Mouse (Mus musculus) lung, postnatal 0 days (tissue): ENCODE data around the gene Hoxd10. TPM values are rescaled to one million over a fixed set of nuclear protein-coding genes. Genes with fewer than 3 reads are reported as not detected.

ENCODE experiments used
- ATAC-seq: fragments of 200-750 bp; cut with Nextera tagmentation; 2 replicates; pipeline ENCODE4 v1.8.0; 2017; ENCODE audit warnings: moderate library complexity
- DNase-seq: peaks from one replicate; pipeline ENCODE4 v3.0.0-alpha.2; 2016; ENCODE audit warnings: low spot score
- H3K27ac ChIP-seq: fragments of 300-500 bp; sonication (generic); 2 replicates; pipeline ENCODE4 v1.5.1; 2014; ENCODE audit warnings: antibody characterized with exemption, mild to moderate bottlenecking, low read length, mixed read lengths
- H3K27me3 ChIP-seq: fragments of 300-500 bp; sonication (generic); replicated peaks from 2 replicates; pipeline ENCODE4 v1.6.1; 2014; ENCODE audit warnings: low read length, mixed read lengths; ENCODE audit not compliant: insufficient read depth
- H3K36me3 ChIP-seq: fragments of 300-500 bp; sonication (generic); 2 replicates; pipeline ENCODE4 v1.6.1; 2014; ENCODE audit warnings: low read length, mixed read lengths; ENCODE audit not compliant: insufficient read depth
- H3K4me1 ChIP-seq: fragments of 300-500 bp; sonication (generic); 2 replicates; pipeline ENCODE4 v1.6.1; 2014; ENCODE audit warnings: antibody characterized with exemption, low read depth, low read length, mixed read lengths; ENCODE audit not compliant: insufficient read depth
- H3K4me2 ChIP-seq: fragments of 300-500 bp; sonication (generic); replicated peaks from 2 replicates; pipeline ENCODE4 v1.6.1; 2014; ENCODE audit warnings: low read depth, mild to moderate bottlenecking, low read length, moderate library complexity, mixed read lengths
- H3K4me3 ChIP-seq: fragments of 300-500 bp; sonication (generic); 2 replicates; pipeline ENCODE4 v1.5.1; 2014; ENCODE audit warnings: low read depth, low read length
- H3K9ac ChIP-seq: fragments of 300-500 bp; sonication (generic); replicated peaks from 2 replicates; pipeline ENCODE4 v1.6.1; 2014; ENCODE audit warnings: low read depth, mild to moderate bottlenecking
- H3K9me3 ChIP-seq: fragments of 300-500 bp; sonication (generic); 2 replicates; pipeline ENCODE4 v1.6.1; 2016; ENCODE audit warnings: low read length, mixed read lengths
- CTCF ChIP-seq: IDR thresholded peaks from 2 replicates; pipeline ENCODE4 v1.5.1; 2016; ENCODE audit warnings: antibody characterized with exemption, mild to moderate bottlenecking
- EP300 ChIP-seq: IDR thresholded peaks from 2 replicates; pipeline ENCODE4 v1.6.1; 2016; ENCODE audit warnings: antibody characterized with exemption, mild to moderate bottlenecking, control low read depth
- WGBS: fragments of 180-500 bp; shearing (Covaris S2); extraction: QIAGEN DNeasy Blood & Tissue Kit; methylation state at CpG from one replicate; pipeline ENCODE4 v1.1.7; 2014; 5-methylcytosine and 5-hydroxymethylcytosine counted together
- polyA plus RNA-seq: library from polyadenylated mRNA; unstranded; fragments of >200 nt; fragmentation: Nextera tagmentation; extraction: Ambion mirVana; gene quantifications from 2 replicates; pipeline ENCODE4 v1.2.1, GENCODE M21; 2015

Gene Hoxd10
- polyA plus RNA-seq, 1 experiment from 2014 or later: 0.20 TPM

- WGBS: 1% methylated on average over 26 of the region's 26 CpGs
- Histone ChIP-seq H3K4me2 (no peak overlapping the region), H3K9me3 (no peaks in the 10 kb centered on the region), H3K27me3 (peaks cover 92% of the 10 kb centered on the region), H3K4me3 (0 out of 2 replicates have a peak overlapping the region, but pooled peaks have one; percentile 3), H3K4me1 (peaks cover 5% of the 10 kb centered on the region; the same call in 1 of the 2 replicates), H3K36me3 (no peaks in the 10 kb centered on the region), H3K9ac (no peak overlapping the region), H3K27ac (no peak overlapping the region)
- no peak for ATAC-seq
- no peak for DNase-seq
- TF ChIP-seq EP300 (no peak), CTCF (no peak)
Measured at GRCm38 (mm10) chr2:74679596-74679971, 12.1 kb upstream of the Hoxd10 start.

- no peaks in the 10 kb centered on the region for H3K36me3 ChIP-seq
- TF ChIP-seq CTCF: no peak
- TF ChIP-seq EP300: no peak
- H3K9me3 ChIP-seq: no peaks in the 10 kb centered on the region
- H3K9ac ChIP-seq: no peak overlapping the region
- no peak for DNase-seq
- no peak overlapping the region for H3K4me2 ChIP-seq
- H3K4me3 ChIP-seq: 0 out of 2 replicates have a peak overlapping the region, but pooled peaks have one; percentile 3
- WGBS: 1% methylated on average over 23 of the region's 23 CpGs
- H3K27ac ChIP-seq: no peak overlapping the region
- H3K4me1 ChIP-seq: peaks cover 5% of the 10 kb centered on the region; the same call in 1 of the 2 replicates
- no peak for ATAC-seq
- peaks cover 92% of the 10 kb centered on the region for H3K27me3 ChIP-seq
Measured at GRCm38 (mm10) chr2:74679980-74680379, 11.7 kb upstream of the Hoxd10 start.

GRCm38 (mm10) chr2:74680561-74681398 is 10.9 kb upstream of the Hoxd10 start:
- Histone ChIP-seq H3K9ac (no peak overlapping the region), H3K27me3 (peaks cover 92% of the 10 kb centered on the region)

GRCm38 (mm10) chr2:74681594-74682531 is 9.9 kb upstream of the Hoxd10 start:
- TF ChIP-seq EP300 (no peak), CTCF (no peak)
- Histone ChIP-seq H3K36me3 (no peaks in the 10 kb centered on the region), H3K27ac (no peak overlapping the region), H3K9me3 (no peaks in the 10 kb centered on the region), H3K4me3 (peak overlapping the region; percentile 28; the same call in 1 of the 2 replicates), H3K4me2 (peak overlapping the region; percentile 48), H3K9ac (no peak overlapping the region), H3K4me1 (peaks cover 5% of the 10 kb centered on the region; the same call in 1 of the 2 replicates), H3K27me3 (peaks cover 88% of the 10 kb centered on the region)
- WGBS: 4% methylated on average over 55 of the region's 78 CpGs
- ATAC-seq (peak; percentile 21; the same call in 1 of the 2 replicates), DNase-seq (no peak)

More at GRCm38 (mm10) chr2:74680561-74681398, 10.9 kb upstream of the Hoxd10 start:
- no peak overlapping the region for H3K4me2 ChIP-seq
- no peak for TF ChIP-seq CTCF
- TF ChIP-seq EP300: no peak
- WGBS: 3% methylated on average over 21 of the region's 21 CpGs
- DNase-seq (no peak), ATAC-seq (no peak)
- no peak overlapping the region for H3K27ac ChIP-seq
- H3K4me3 ChIP-seq: no peak overlapping the region
- peaks cover 5% of the 10 kb centered on the region; the same call in 1 of the 2 replicates for H3K4me1 ChIP-seq
- H3K9me3 ChIP-seq: no peaks in the 10 kb centered on the region
- no peaks in the 10 kb centered on the region for H3K36me3 ChIP-seq

- ATAC-seq: no peak
- Histone ChIP-seq H3K27me3 (peaks cover 90% of the 10 kb centered on the region), H3K4me1 (peaks cover 5% of the 10 kb centered on the region; the same call in 1 of the 2 replicates), H3K9me3 (no peaks in the 10 kb centered on the region), H3K27ac (no peak overlapping the region), H3K9ac (no peak overlapping the region), H3K36me3 (no peaks in the 10 kb centered on the region), H3K4me3 (peak overlapping the region; percentile 28), H3K4me2 (peak overlapping the region; percentile 48)
- no peak for DNase-seq
- TF ChIP-seq CTCF (no peak), EP300 (no peak)
- WGBS: under 1% methylated on average over 34 of the region's 51 CpGs
Measured at GRCm38 (mm10) chr2:74682796-74683195, 8.9 kb upstream of the Hoxd10 start.

- Histone ChIP-seq H3K4me3 (no peak overlapping the region), H3K27ac (no peak overlapping the region), H3K9ac (no peak overlapping the region), H3K36me3 (no peaks in the 10 kb centered on the region), H3K4me2 (no peak overlapping the region), H3K27me3 (peaks cover 91% of the 10 kb centered on the region), H3K4me1 (peaks cover 5% of the 10 kb centered on the region; the same call in 1 of the 2 replicates), H3K9me3 (no peaks in the 10 kb centered on the region)
- no peak for DNase-seq
- no peak for ATAC-seq
- 2% methylated on average over 18 of the region's 18 CpGs for WGBS
- no peak for TF ChIP-seq EP300
- no peak for TF ChIP-seq CTCF
Measured at GRCm38 (mm10) chr2:74683471-74683951, 8.2 kb upstream of the Hoxd10 start.
